Mouse (Mus musculus) hindbrain, embryonic 13.5 days (tissue): Measurements from ENCODE around the gene Rpa1. TPM values are rescaled to one million over a fixed set of nuclear protein-coding genes. Genes with fewer than 3 reads are reported as not detected.

Experiments used
- ATAC-seq: fragments of 200-750 bp; cut with Nextera tagmentation; 2 replicates; pipeline ENCODE4 v1.8.0; 2017; ENCODE audit warnings: moderate TSS enrichment; ENCODE audit not compliant: low FRiP score
- H3K27ac ChIP-seq: fragments of 300-500 bp; sonication (generic); 2 replicates; pipeline ENCODE4 v1.5.1; 2015; ENCODE audit warnings: inconsistent platforms, mild to moderate bottlenecking, moderate library complexity
- H3K27me3 ChIP-seq: fragments of 300-500 bp; sonication (generic); 2 replicates; pipeline ENCODE4 v1.6.1; 2015; ENCODE audit warnings: mild to moderate bottlenecking, inconsistent platforms
- H3K36me3 ChIP-seq: fragments of 300-500 bp; sonication (generic); 2 replicates; pipeline ENCODE4 v1.6.1; 2015; ENCODE audit warnings: mild to moderate bottlenecking, inconsistent platforms
- H3K4me1 ChIP-seq: fragments of 300-500 bp; sonication (generic); replicated peaks from 2 replicates; pipeline ENCODE4 v1.6.1; 2015; ENCODE audit warnings: inconsistent platforms
- H3K4me2 ChIP-seq: fragments of 300-500 bp; sonication (generic); 2 replicates; pipeline ENCODE4 v1.6.1; 2015; ENCODE audit warnings: inconsistent platforms, mild to moderate bottlenecking, moderate library complexity
- H3K4me3 ChIP-seq: fragments of 300-500 bp; sonication (generic); 2 replicates; pipeline ENCODE4 v1.5.1; 2015; ENCODE audit warnings: mild to moderate bottlenecking, inconsistent platforms
- H3K9ac ChIP-seq: fragments of 300-500 bp; sonication (generic); 2 replicates; pipeline ENCODE4 v1.6.1; 2015; ENCODE audit warnings: mild to moderate bottlenecking, inconsistent platforms
- H3K9me3 ChIP-seq: fragments of 300-500 bp; sonication (generic); 2 replicates; pipeline ENCODE4 v1.6.1; 2016; ENCODE audit warnings: inconsistent platforms
- WGBS: fragments of 180-500 bp; shearing (Covaris S2); methylation state at CpG from one replicate; pipeline ENCODE4 v1.1.7; 2015; 5-methylcytosine and 5-hydroxymethylcytosine counted together
- polyA plus RNA-seq: library from polyadenylated mRNA; unstranded; fragments of >200 nt; fragmentation: Nextera tagmentation; extraction: Ambion mirVana; gene quantifications from 2 replicates; pipeline ENCODE4 v1.2.1, GENCODE M21; 2015

Rpa1 gene
- polyA plus RNA-seq, 1 experiment from 2014 or later = 63.6 TPM

GRCm38 (mm10) chr11:75269213-75269612 lies 78.9 kb downstream of the Rpa1 start:
- no peak overlapping the region for H3K27ac ChIP-seq
- 0 out of 2 replicates have a peak, but pooled peaks cover 3% of the 10 kb centered on the region for H3K27me3 ChIP-seq
- H3K4me3 ChIP-seq = no peak overlapping the region
- 93% methylated on average over 4 of the region's 4 CpGs for WGBS
- peaks cover 46% of the 10 kb centered on the region for H3K4me1 ChIP-seq
- H3K9ac ChIP-seq = no peak overlapping the region
- ATAC-seq = no peak
- H3K9me3 ChIP-seq = no peaks in the 10 kb centered on the region
- H3K4me2 ChIP-seq = no peak overlapping the region
- no peaks in the 10 kb centered on the region for H3K36me3 ChIP-seq

- Histone ChIP-seq H3K9ac (no peak overlapping the region), H3K4me1 (peaks cover 49% of the 10 kb centered on the region), H3K27ac (no peak overlapping the region), H3K4me2 (no peak overlapping the region), H3K9me3 (no peaks in the 10 kb centered on the region), H3K4me3 (no peak overlapping the region), H3K27me3 (0 out of 2 replicates have a peak, but pooled peaks cover 3% of the 10 kb centered on the region), H3K36me3 (no peaks in the 10 kb centered on the region)
- no peak for ATAC-seq
- 74% methylated on average over 5 of the region's 5 CpGs for WGBS
These were observed 79.6 kb downstream of the Rpa1 start for GRCm38 (mm10) chr11:75268492-75268891.

- Histone ChIP-seq H3K9ac (no peak overlapping the region), H3K27ac (no peak overlapping the region), H3K27me3 (0 out of 2 replicates have a peak, but pooled peaks cover 3% of the 10 kb centered on the region), H3K4me1 (peaks cover 49% of the 10 kb centered on the region), H3K36me3 (no peaks in the 10 kb centered on the region), H3K4me2 (no peak overlapping the region), H3K9me3 (no peaks in the 10 kb centered on the region), H3K4me3 (no peak overlapping the region)
- ATAC-seq = no peak
- WGBS = 56% methylated on average over 9 of the region's 9 CpGs
These were observed 80.3 kb downstream of the Rpa1 start for GRCm38 (mm10) chr11:75267826-75268281.

GRCm38 (mm10) chr11:75265545-75265944 lies 82.6 kb downstream of the Rpa1 start:
- Histone ChIP-seq H3K9me3 (no peaks in the 10 kb centered on the region), H3K4me2 (no peak overlapping the region), H3K9ac (no peak overlapping the region), H3K4me1 (peaks cover 62% of the 10 kb centered on the region), H3K27ac (no peak overlapping the region), H3K36me3 (no peaks in the 10 kb centered on the region), H3K4me3 (no peak overlapping the region), H3K27me3 (0 out of 2 replicates have a peak, but pooled peaks cover 3% of the 10 kb centered on the region)
- 63% methylated on average over 15 of the region's 15 CpGs for WGBS
- no peak for ATAC-seq

GRCm38 (mm10) chr11:75264550-75264949 lies 83.6 kb downstream of the Rpa1 start:
- Histone ChIP-seq H3K4me1 (peaks cover 67% of the 10 kb centered on the region), H3K36me3 (no peaks in the 10 kb centered on the region), H3K4me3 (no peak overlapping the region), H3K27ac (peak overlapping the region; percentile 77; the same call in 1 of the 2 replicates), H3K27me3 (no peaks in the 10 kb centered on the region), H3K9ac (no peak overlapping the region), H3K4me2 (no peak overlapping the region), H3K9me3 (no peaks in the 10 kb centered on the region)
- 79% methylated on average over 6 of the region's 6 CpGs for WGBS
- no peak for ATAC-seq

- H3K4me2 ChIP-seq = no peak overlapping the region
- H3K4me3 ChIP-seq = no peak overlapping the region
- H3K36me3 ChIP-seq = no peaks in the 10 kb centered on the region
- no peaks in the 10 kb centered on the region for H3K9me3 ChIP-seq
- no peak overlapping the region for H3K9ac ChIP-seq
- H3K27ac ChIP-seq = peak overlapping the region; percentile 77
- ATAC-seq = peak; percentile 53; the same call in 1 of the 2 replicates
- H3K27me3 ChIP-seq = no peaks in the 10 kb centered on the region
- peaks cover 70% of the 10 kb centered on the region for H3K4me1 ChIP-seq
- 40% methylated on average over 6 of the region's 6 CpGs for WGBS
These were observed 84.2 kb downstream of the Rpa1 start for GRCm38 (mm10) chr11:75263964-75264312.

- peak overlapping the region; percentile 77 for H3K27ac ChIP-seq
- no peaks in the 10 kb centered on the region for H3K27me3 ChIP-seq
- peaks cover 68% of the 10 kb centered on the region for H3K4me1 ChIP-seq
- WGBS = 43% methylated on average over 15 of the region's 15 CpGs
- no peak overlapping the region for H3K4me3 ChIP-seq
- H3K36me3 ChIP-seq = no peaks in the 10 kb centered on the region
- ATAC-seq = peak; percentile 25; the same call in 1 of the 2 replicates
- 0 out of 2 replicates have a peak overlapping the region, but pooled peaks have one; percentile 9 for H3K9ac ChIP-seq
- no peak overlapping the region for H3K4me2 ChIP-seq
- no peaks in the 10 kb centered on the region for H3K9me3 ChIP-seq
These were observed 84.7 kb downstream of the Rpa1 start for GRCm38 (mm10) chr11:75263274-75263963.

GRCm38 (mm10) chr11:75262791-75263190 lies 85.3 kb downstream of the Rpa1 start:
- Histone ChIP-seq H3K4me1 (peaks cover 61% of the 10 kb centered on the region), H3K9ac (peak overlapping the region; percentile 9), H3K4me3 (no peak overlapping the region), H3K27me3 (no peaks in the 10 kb centered on the region), H3K27ac (peak overlapping the region; percentile 77), H3K9me3 (no peaks in the 10 kb centered on the region), H3K36me3 (no peaks in the 10 kb centered on the region), H3K4me2 (no peak overlapping the region)
- 49% methylated on average over 5 of the region's 5 CpGs for WGBS
- ATAC-seq = no peak

GRCm38 (mm10) chr11:75262181-75262580 lies 85.9 kb downstream of the Rpa1 start:
- 92% methylated on average over 3 of the region's 3 CpGs for WGBS
- H3K4me1 ChIP-seq = peaks cover 62% of the 10 kb centered on the region
- ATAC-seq = no peak

GRCm38 (mm10) chr11:75261730-75262129 lies 86.4 kb downstream of the Rpa1 start:
- Histone ChIP-seq H3K4me1 (peaks cover 62% of the 10 kb centered on the region), H3K9me3 (no peaks in the 10 kb centered on the region), H3K4me2 (no peak overlapping the region), H3K36me3 (no peaks in the 10 kb centered on the region), H3K9ac (no peak overlapping the region), H3K27ac (no peak overlapping the region), H3K27me3 (no peaks in the 10 kb centered on the region), H3K4me3 (no peak overlapping the region)
- ATAC-seq = no peak
- WGBS = 60% methylated on average over 4 of the region's 4 CpGs

More at GRCm38 (mm10) chr11:75262181-75262580, 85.9 kb downstream of the Rpa1 start:
- Histone ChIP-seq H3K9me3 (no peaks in the 10 kb centered on the region), H3K36me3 (no peaks in the 10 kb centered on the region), H3K4me3 (no peak overlapping the region), H3K9ac (0 out of 2 replicates have a peak overlapping the region, but pooled peaks have one; percentile 9), H3K4me2 (no peak overlapping the region), H3K27me3 (no peaks in the 10 kb centered on the region), H3K27ac (no peak overlapping the region; the same call in 1 of the 2 replicates)

GRCm38 (mm10) chr11:75261016-75261415 lies 87.1 kb downstream of the Rpa1 start:
- WGBS = 91% methylated on average over 2 of the region's 2 CpGs
- H3K27me3 ChIP-seq = no peaks in the 10 kb centered on the region
- H3K9ac ChIP-seq = no peak overlapping the region
- peaks cover 62% of the 10 kb centered on the region for H3K4me1 ChIP-seq
- H3K4me2 ChIP-seq = no peak overlapping the region
- no peaks in the 10 kb centered on the region for H3K9me3 ChIP-seq
- H3K4me3 ChIP-seq = no peak overlapping the region
- H3K27ac ChIP-seq = 0 out of 2 replicates have a peak overlapping the region, but pooled peaks have one; percentile 10
- ATAC-seq = no peak
- H3K36me3 ChIP-seq = no peaks in the 10 kb centered on the region

- no peak overlapping the region for H3K4me3 ChIP-seq
- WGBS = 67% methylated on average over 10 of the region's 10 CpGs
- no peaks in the 10 kb centered on the region for H3K36me3 ChIP-seq
- H3K4me1 ChIP-seq = peaks cover 62% of the 10 kb centered on the region
- H3K27ac ChIP-seq = 0 out of 2 replicates have a peak overlapping the region, but pooled peaks have one; percentile 10
- no peaks in the 10 kb centered on the region for H3K27me3 ChIP-seq
- no peak for ATAC-seq
- no peaks in the 10 kb centered on the region for H3K9me3 ChIP-seq
- H3K9ac ChIP-seq = no peak overlapping the region
- no peak overlapping the region for H3K4me2 ChIP-seq
These were observed 88.0 kb downstream of the Rpa1 start for GRCm38 (mm10) chr11:75259996-75260561.
